Mouse (Mus musculus) cerebellum, adult 9-11 months (tissue): ENCODE measurements at regions not wholly inside any gene's neighbourhood (a gene's known extent, or its start where the extent isn't known, plus 50 kb on each side); places are given as distances from the start of the nearest gene placed in this dataset.

Experiments
- DNase-seq: peaks from one replicate; pipeline ENCODE4 v3.0.0; 2022

- no peak for DNase-seq
Observed at GRCm38 (mm10) chr12:107724467-107724866, 236.0 kb downstream of the 3110018I06Rik start.

- DNase-seq, result no peak
Observed at GRCm38 (mm10) chr12:107728865-107729264, 240.4 kb downstream of the 3110018I06Rik start.

GRCm38 (mm10) chr12:107729301-107729700, 240.9 kb downstream of the 3110018I06Rik start:
- DNase-seq, result no peak

GRCm38 (mm10) chr12:107730940-107731339, 242.5 kb downstream of the 3110018I06Rik start:
- no peak for DNase-seq

GRCm38 (mm10) chr12:107734536-107734935, 246.1 kb downstream of the 3110018I06Rik start:
- DNase-seq, result no peak

GRCm38 (mm10) chr12:107742641-107743040, 254.2 kb downstream of the 3110018I06Rik start:
- DNase-seq, result no peak

- no peak for DNase-seq
Observed at GRCm38 (mm10) chr12:107744822-107745221, 256.4 kb downstream of the 3110018I06Rik start.

- DNase-seq, result no peak
Observed at GRCm38 (mm10) chr12:107748481-107749380, 254.7 kb downstream of the Bcl11b start.

- DNase-seq, result no peak
Observed at GRCm38 (mm10) chr12:107749381-107750085, 253.9 kb downstream of the Bcl11b start.

- no peak for DNase-seq
Observed at GRCm38 (mm10) chr12:107750285-107750927, 253.0 kb downstream of the Bcl11b start.

- DNase-seq, result no peak
Observed at GRCm38 (mm10) chr12:107752126-107752525, 251.3 kb downstream of the Bcl11b start.

GRCm38 (mm10) chr12:107752587-107752986, 250.8 kb downstream of the Bcl11b start:
- DNase-seq, result no peak

GRCm38 (mm10) chr12:107753022-107753421, 250.4 kb downstream of the Bcl11b start:
- DNase-seq, result no peak

GRCm38 (mm10) chr12:107753536-107753935, 249.9 kb downstream of the Bcl11b start:
- no peak for DNase-seq

- DNase-seq, result no peak
Observed at GRCm38 (mm10) chr12:107754885-107755284, 248.5 kb downstream of the Bcl11b start.

GRCm38 (mm10) chr12:107755820-107756517, 247.4 kb downstream of the Bcl11b start:
- no peak for DNase-seq

- no peak for DNase-seq
Observed at GRCm38 (mm10) chr12:107757184-107757583, 246.2 kb downstream of the Bcl11b start.

- DNase-seq, result no peak
Observed at GRCm38 (mm10) chr12:107757996-107758791, 245.2 kb downstream of the Bcl11b start.

GRCm38 (mm10) chr12:107759291-107759690, 244.1 kb downstream of the Bcl11b start:
- DNase-seq, result no peak

GRCm38 (mm10) chr12:107759911-107760310, 243.5 kb downstream of the Bcl11b start:
- no peak for DNase-seq

- DNase-seq, result no peak
Observed at GRCm38 (mm10) chr12:107762140-107762539, 241.3 kb downstream of the Bcl11b start.
